Comparison of ENCODE assay signal across 8 mouse cellular contexts in the genomic region with DNA sequence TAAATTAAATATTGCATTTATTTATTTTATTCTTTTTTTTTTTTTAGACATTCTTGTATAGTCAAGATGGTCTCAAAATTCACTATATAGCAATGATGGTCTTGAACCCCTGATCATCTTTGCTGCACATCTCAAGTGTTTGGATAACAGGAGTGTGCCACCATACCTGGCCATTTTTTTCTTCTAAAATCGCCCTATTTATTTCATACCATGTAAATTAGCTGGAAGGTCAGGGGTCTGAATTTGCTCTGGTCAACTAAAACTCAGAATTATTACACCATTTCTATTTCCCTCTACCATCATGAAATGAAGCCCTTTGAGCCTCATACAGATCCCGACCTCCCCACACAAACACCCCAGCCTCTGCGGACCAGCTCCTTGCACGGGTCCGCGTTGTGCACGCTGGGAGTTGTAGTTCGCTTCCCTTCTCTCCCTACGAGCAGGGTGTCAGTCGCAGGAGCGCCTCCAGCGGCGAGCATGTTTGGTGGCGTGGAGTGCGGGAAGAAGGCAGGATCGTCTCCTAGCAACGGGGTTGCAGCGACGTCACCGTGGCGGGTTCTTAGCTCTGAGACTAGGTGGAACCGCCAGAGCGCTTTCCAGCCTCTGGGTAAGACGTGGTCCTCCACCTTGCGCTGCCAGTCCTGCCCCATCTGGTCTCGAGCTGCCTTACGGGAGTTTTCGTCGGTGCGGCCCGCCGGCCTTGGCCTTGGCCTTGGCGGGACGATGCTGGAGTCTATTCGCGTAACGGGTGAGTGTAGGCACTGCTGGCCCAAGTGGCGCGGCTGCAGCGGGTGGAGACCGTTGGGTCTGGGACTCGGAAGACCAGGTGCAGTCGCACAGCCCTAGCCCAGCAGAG. TPM values are rescaled to one million over a fixed set of nuclear protein-coding genes. Genes with fewer than 3 reads are reported as not detected.
DNase-seq lines count a peak whose midpoint lies in the region; ATAC-seq and TF ChIP-seq lines count a peak whose summit lies in the region.

A gene (plus strand): TSS at position 512 of the 856 bp plus-strand sequence.

- peak within 1 kb of the TSS; percentile 40 to 66 (median 59) for H3K4me3 ChIP-seq in CH12.LX (replicated peaks in 1 of 3; ENCODE audit: low read depth in 2 of 3, low read length in 2 of 3, poor library complexity in 1 of 3)
- H3K4me3 ChIP-seq in forebrain, embryonic 10.5 days, result peak within 1 kb of the TSS; percentile 74
- peak within 1 kb of the TSS; percentile 57 for H3K4me3 ChIP-seq in heart, embryonic 15.5 days
- peak within 1 kb of the TSS; percentile 69 for H3K4me3 ChIP-seq in liver, embryonic 12.5 days

- dilution Hi-C loops in CH12.LX (cut with MboI; ENCODE audit: extremely low pct_ligation_motif_present, extremely low pct_unique_long_range_greater_than_20kb, low sequenced_read_pairs), result no loop called here

- no peaks in the 10 kb centered on the region for H3K36me3 ChIP-seq in CH12.LX (replicated peaks in 1 of 2; ENCODE audit: control insufficient read depth in 1 of 2, insufficient read depth in 1 of 2, low read length in 1 of 2)
- H3K36me3 ChIP-seq in forebrain, embryonic 10.5 days (replicated peaks), result no peaks in the 10 kb centered on the region
- H3K36me3 ChIP-seq in heart, embryonic 15.5 days, result no peaks in the 10 kb centered on the region
- no peaks in the 10 kb centered on the region for H3K36me3 ChIP-seq in liver, embryonic 12.5 days
- H3K36me3 ChIP-seq in splenic B cell, adult 2 months (ENCODE audit: control insufficient read depth, insufficient read depth, low read length, poor library complexity, severe bottlenecking), result no peaks in the 10 kb centered on the region

- peak; percentile 94 for DNase-seq in CH12.LX (ENCODE audit: extremely low read depth)
- DNase-seq in c-Kit-positive CD71-negative TER-119-negative erythroid progenitor cells, embryonic 14.5 days (ENCODE audit: low read depth), result peak; percentile 94
- peak; percentile 97 for DNase-seq in forebrain, embryonic 10.5 days (ENCODE audit: extremely low spot score, low spot score)
- DNase-seq in kidney, postnatal 14 days, result peak; percentile 97
- peak; percentile 95 for DNase-seq in naive thymus-derived CD4-positive, alpha-beta T cell, adult 2 months (ENCODE audit: low read depth)
- peak; percentile 94 for DNase-seq in splenic B cell, adult 2 months (ENCODE audit: low read depth, low spot score)

- TF ChIP-seq EP300 in CH12.LX (IDR thresholded peaks at IDR 0.05; ENCODE audit: low read length), result no peak

- no peaks in the 10 kb centered on the region for H3K9me3 ChIP-seq in CH12.LX (replicated peaks; ENCODE audit: low read length)
- no peaks in the 10 kb centered on the region for H3K9me3 ChIP-seq in forebrain, embryonic 10.5 days
- no peaks in the 10 kb centered on the region for H3K9me3 ChIP-seq in heart, embryonic 15.5 days (replicated peaks)
- no peaks in the 10 kb centered on the region for H3K9me3 ChIP-seq in liver, embryonic 12.5 days (replicated peaks)

- in situ Hi-C loops in CH12.LX (cut with MboI; ENCODE audit: low pct_ligation_motif_present, low pct_unique_long_range_greater_than_20kb, low sequenced_read_pairs), result no loop called here

- peak; percentile 96 for ATAC-seq in heart, embryonic 15.5 days (replicated peaks; ENCODE audit: insufficient number of reproducible peaks, insufficient read depth, low FRiP score, low read depth)
- ATAC-seq in liver, embryonic 12.5 days, result peak; percentile 99

- under 1% methylated on average over 43 of the region's 43 CpGs for WGBS in forebrain, embryonic 10.5 days
- WGBS in heart, embryonic 15.5 days, result under 1% methylated on average over 43 of the region's 43 CpGs
- 3% methylated on average over 42 of the region's 43 CpGs for WGBS in liver, embryonic 12.5 days (ENCODE audit: insufficient replicate concordance)

- TF ChIP-seq CTCF in CH12.LX (conservative IDR thresholded peaks at IDR 0.05 in 1 of 2, IDR thresholded peaks at IDR 0.05 in 1 of 2; ENCODE audit: low read depth in 2 of 2, low read length in 2 of 2), result peak; percentile 29 to 86; a peak in 3 of 4 replicates

- peak within 1 kb of the TSS; percentile 60 for H3K4me2 ChIP-seq in CH12.LX (ENCODE audit: insufficient read depth, low read depth, poor library complexity, severe bottlenecking)
- peak within 1 kb of the TSS; percentile 85 for H3K4me2 ChIP-seq in heart, embryonic 15.5 days
- H3K4me2 ChIP-seq in liver, embryonic 12.5 days, result peak within 1 kb of the TSS; percentile 92

- H3K27me3 ChIP-seq in CH12.LX (replicated peaks), result peaks cover 2% of the 10 kb centered on the region
- H3K27me3 ChIP-seq in forebrain, embryonic 10.5 days (ENCODE audit: poor library complexity, severe bottlenecking), result peaks cover 10% of the 10 kb centered on the region; the same call in 1 of the 2 replicates
- no peaks in the 10 kb centered on the region for H3K27me3 ChIP-seq in heart, embryonic 15.5 days
- peaks cover 5% of the 10 kb centered on the region; the same call in 1 of the 2 replicates for H3K27me3 ChIP-seq in liver, embryonic 12.5 days (replicated peaks)
- H3K27me3 ChIP-seq in splenic B cell, adult 2 months (ENCODE audit: control insufficient read depth, insufficient read depth, low read length, poor library complexity, severe bottlenecking), result no peaks in the 10 kb centered on the region

- H3K4me1 ChIP-seq in CH12.LX (ENCODE audit: control insufficient read depth in 1 of 2, insufficient read depth in 2 of 2), result peaks cover 0 to 3% of the 10 kb centered on the region in 2 experiments; a peak in 1 of 4 replicates
- peaks cover 4% of the 10 kb centered on the region for H3K4me1 ChIP-seq in forebrain, embryonic 10.5 days
- H3K4me1 ChIP-seq in heart, embryonic 15.5 days (replicated peaks), result peaks cover 2% of the 10 kb centered on the region; the same call in 1 of the 2 replicates
- peaks cover 5% of the 10 kb centered on the region; the same call in 1 of the 2 replicates for H3K4me1 ChIP-seq in liver, embryonic 12.5 days

- peak; percentile 23 for TF ChIP-seq RAD21 in CH12.LX (IDR thresholded peaks at IDR 0.05; ENCODE audit: low read depth, low read length)

- H3K9ac ChIP-seq in CH12.LX (ENCODE audit: insufficient read depth, low read depth), result no peak within 1 kb of the TSS
- peak within 1 kb of the TSS; percentile 53 for H3K9ac ChIP-seq in heart, embryonic 15.5 days
- H3K9ac ChIP-seq in liver, embryonic 12.5 days, result peak within 1 kb of the TSS; percentile 71

- TF ChIP-seq POLR2A in CH12.LX (IDR thresholded peaks at IDR 0.05; ENCODE audit: low read depth, low read length), result peak; percentile 41; the same call in 1 of the 2 replicates

- no peaks in the 10 kb centered on the region for H3K79me2 ChIP-seq in CH12.LX (replicated peaks; ENCODE audit: control insufficient read depth, extremely low read depth, insufficient read depth, poor library complexity, severe bottlenecking)

- no peak within 1 kb of the TSS for H3K27ac ChIP-seq in CH12.LX (ENCODE audit: insufficient read depth, low read depth)
- H3K27ac ChIP-seq in forebrain, embryonic 10.5 days, result peak within 1 kb of the TSS; percentile 88
- no peak within 1 kb of the TSS for H3K27ac ChIP-seq in heart, embryonic 15.5 days
- 0 out of 2 replicates have a peak within 1 kb of the TSS, but pooled peaks have one; percentile 30 for H3K27ac ChIP-seq in liver, embryonic 12.5 days

TF ChIP-seq in CH12.LX, 34 proteins besides CTCF, POLR2A, EP300 and RAD21 (continues in another document):
- TF ChIP-seq JUND (conservative IDR thresholded peaks at IDR 0.05; ENCODE audit: low read depth, low read length), result 0 out of 2 replicates have a peak, but pooled peaks have one; percentile 23
- peak; percentile 74 for TF ChIP-seq BHLHE40 (IDR thresholded peaks at IDR 0.05; ENCODE audit: low read depth, low read length)
- TF ChIP-seq POLR2AphosphoS2 (IDR thresholded peaks at IDR 0.05; ENCODE audit: low read depth, low read length), result no peak
- peak; percentile 50; the same call in 1 of the 2 replicates for TF ChIP-seq SIN3A (IDR thresholded peaks at IDR 0.05; ENCODE audit: low read length)
- TF ChIP-seq MYC (IDR thresholded peaks at IDR 0.05; ENCODE audit: low read depth, low read length), result peak; percentile 69
- no peak for TF ChIP-seq CHD2 (IDR thresholded peaks at IDR 0.05; ENCODE audit: low read length)
- TF ChIP-seq ZMIZ1 (IDR thresholded peaks at IDR 0.05; ENCODE audit: low read depth, low read length), result no peak
- peak; percentile 75 for TF ChIP-seq ELF1 (IDR thresholded peaks at IDR 0.05; ENCODE audit: low read depth, low read length)
- no peak for TF ChIP-seq MEF2A (IDR thresholded peaks at IDR 0.05; ENCODE audit: borderline replicate concordance, low read depth, low read length)
- TF ChIP-seq ZNF384 (IDR thresholded peaks at IDR 0.05; ENCODE audit: low read depth, low read length), result no peak
- no peak for TF ChIP-seq USF2 (conservative IDR thresholded peaks at IDR 0.05; ENCODE audit: low read depth, low read length)
- TF ChIP-seq E2F4 (IDR thresholded peaks at IDR 0.05; ENCODE audit: insufficient replicate concordance, low read depth, low read length), result 0 out of 2 replicates have a peak, but pooled peaks have one; percentile 41
- TF ChIP-seq MXI1 (IDR thresholded peaks at IDR 0.05; ENCODE audit: low read depth, low read length), result peak; percentile 95
- TF ChIP-seq USF1 (IDR thresholded peaks at IDR 0.05; ENCODE audit: low read depth, low read length), result no peak
- no peak for TF ChIP-seq ETS1 (conservative IDR thresholded peaks at IDR 0.05; ENCODE audit: low read depth, low read length)
- no peak; the same call in none of the 2 replicates for TF ChIP-seq MAX (IDR thresholded peaks at IDR 0.05; ENCODE audit: low read length)
- TF ChIP-seq SMC3 (IDR thresholded peaks at IDR 0.05; ENCODE audit: low read depth, low read length), result no peak
- peak; percentile 88; the same call in 1 of the 2 replicates for TF ChIP-seq KAT2A (IDR thresholded peaks at IDR 0.05; ENCODE audit: insufficient replicate concordance, low read length)
- TF ChIP-seq ZC3H11A (IDR thresholded peaks at IDR 0.05; ENCODE audit: low read depth, low read length), result no peak
- peak; percentile 36; the same call in 1 of the 2 replicates for TF ChIP-seq GABPA (IDR thresholded peaks at IDR 0.05; ENCODE audit: insufficient replicate concordance, low read depth, low read length)
- 0 out of 2 replicates have a peak, but pooled peaks have one; percentile 70 for TF ChIP-seq MAZ (IDR thresholded peaks at IDR 0.05; ENCODE audit: low read depth, low read length)
- TF ChIP-seq CHD1 (IDR thresholded peaks at IDR 0.05; ENCODE audit: low read depth, low read length), result no peak
- TF ChIP-seq HCFC1 (IDR thresholded peaks at IDR 0.05; ENCODE audit: low read depth, low read length), result peak; percentile 100

RNA-seq across cellular contexts. Expression of the gene that starts here (rescaled TPM):
- total RNA-seq in CH12.LX (2012; rRNA removed) (0.46 and 0.93 TPM in 2 replicates), CH12.LX (2014; rRNA removed) (0.71 and 0.78 TPM in 2 replicates)
- 0.27 and 1.4 TPM in 2 replicates for polyA plus RNA-seq in CH12.LX (2012; ENCODE audit: insufficient read length, low read depth)
- polyA plus RNA-seq in forebrain, embryonic 10.5 days (2016; fragmentation: Nextera tagmentation; extraction: Ambion mirVana), result 9.4 and 9.5 TPM in 2 replicates
- 2.0 and 3.1 TPM in 2 replicates for polyA plus RNA-seq in heart, embryonic 15.5 days (2015; fragmentation: Nextera tagmentation; extraction: Ambion mirVana)
- 2.1 and 2.2 TPM in 2 replicates for polyA plus RNA-seq in liver, embryonic 12.5 days (2016; fragmentation: Nextera tagmentation; extraction: Ambion mirVana)

Comparison
In these comparisons a context has a peak if more than half of its experiments do, and no peak if none do; other contexts are left out.
1. H3K27ac ChIP-seq: peak in forebrain, embryonic 10.5 days (single experiment) and liver, embryonic 12.5 days (single experiment); none in CH12.LX (single experiment) and heart, embryonic 15.5 days (single experiment).
2. Peak in every context shown above with its lines, with median percentiles within 50 percentile points of each other: DNase-seq, H3K4me2 ChIP-seq and H3K4me3 ChIP-seq.